Mouse (Mus musculus) midbrain, postnatal 0 days (tissue): Measurements from ENCODE around the gene Sds. TPM values are rescaled to one million over a fixed set of nuclear protein-coding genes. Genes with fewer than 3 reads are reported as not detected.
A peak's percentile ranks its signal among the peaks of the same experiment; 100 is the strongest.

Experiments used
- ATAC-seq: fragments of 200-750 bp; cut with Nextera tagmentation; 2 replicates; pipeline ENCODE4 v1.8.0; 2017; ENCODE audit warnings: moderate number of reproducible peaks, mild to moderate bottlenecking, moderate TSS enrichment, moderate library complexity; ENCODE audit not compliant: low FRiP score
- DNase-seq: peaks from one replicate; pipeline ENCODE4 v3.0.0-alpha.2; 2015; ENCODE audit warnings: low spot score
- H3K27ac ChIP-seq: fragments of 300-500 bp; sonication (generic); 2 replicates; pipeline ENCODE4 v1.5.1; 2014; ENCODE audit warnings: low read depth, mild to moderate bottlenecking, low read length, mixed read lengths
- H3K27me3 ChIP-seq: fragments of 300-500 bp; sonication (generic); 2 replicates; pipeline ENCODE4 v1.6.1; 2014; ENCODE audit warnings: low read length, control low read depth, mixed read lengths; ENCODE audit not compliant: insufficient read depth
- H3K36me3 ChIP-seq: fragments of 300-500 bp; sonication (generic); 2 replicates; pipeline ENCODE4 v1.6.1; 2014; ENCODE audit warnings: low read length, control low read depth, mixed read lengths; ENCODE audit not compliant: insufficient read depth
- H3K4me1 ChIP-seq: fragments of 300-500 bp; sonication (generic); 2 replicates; pipeline ENCODE4 v1.6.1; 2014; ENCODE audit warnings: mild to moderate bottlenecking, control low read depth, antibody characterized with exemption, low read length, mixed read lengths; ENCODE audit not compliant: insufficient read depth
- H3K4me2 ChIP-seq: fragments of 300-500 bp; sonication (generic); 2 replicates; pipeline ENCODE4 v1.6.1; 2014; ENCODE audit warnings: low read depth, mild to moderate bottlenecking, low read length, mixed read lengths; ENCODE audit not compliant: poor library complexity, severe bottlenecking
- H3K4me3 ChIP-seq: fragments of 300-500 bp; sonication (generic); 2 replicates; pipeline ENCODE4 v1.5.1; 2014; ENCODE audit warnings: low read depth, mild to moderate bottlenecking, low read length, moderate library complexity
- H3K9ac ChIP-seq: fragments of 300-500 bp; sonication (generic); replicated peaks from 2 replicates; pipeline ENCODE4 v1.6.1; 2014; ENCODE audit warnings: mild to moderate bottlenecking, low read length, moderate library complexity, mixed read lengths; ENCODE audit not compliant: poor library complexity, severe bottlenecking
- H3K9me3 ChIP-seq: fragments of 300-500 bp; sonication (generic); 2 replicates; pipeline ENCODE4 v1.6.1; 2016; ENCODE audit warnings: low read length, control low read depth
- CTCF ChIP-seq: IDR thresholded peaks from 2 replicates; pipeline ENCODE4 v1.5.1; 2016; ENCODE audit warnings: antibody characterized with exemption, mild to moderate bottlenecking
- WGBS: fragments of 180-500 bp; shearing (Covaris S2); extraction: QIAGEN DNeasy Blood & Tissue Kit; methylation state at CpG from one replicate; pipeline ENCODE4 v1.1.7; 2014; 5-methylcytosine and 5-hydroxymethylcytosine counted together
- polyA plus RNA-seq: library from polyadenylated mRNA; unstranded; fragments of >200 nt; fragmentation: Nextera tagmentation; extraction: Ambion mirVana; gene quantifications from 2 replicates; pipeline ENCODE4 v1.2.1, GENCODE M21; 2015
- total RNA-seq: library from RNA; depleted of rRNA; stranded (reverse); fragments of >200 nt; gene quantifications from 2 replicates; pipeline ENCODE4 v1.2.3, GENCODE M21; 2014

Sds gene
- total and polyA plus RNA-seq, 2 experiments from 2014 or later: 0.17 TPM; not detected in 1

DNA sequence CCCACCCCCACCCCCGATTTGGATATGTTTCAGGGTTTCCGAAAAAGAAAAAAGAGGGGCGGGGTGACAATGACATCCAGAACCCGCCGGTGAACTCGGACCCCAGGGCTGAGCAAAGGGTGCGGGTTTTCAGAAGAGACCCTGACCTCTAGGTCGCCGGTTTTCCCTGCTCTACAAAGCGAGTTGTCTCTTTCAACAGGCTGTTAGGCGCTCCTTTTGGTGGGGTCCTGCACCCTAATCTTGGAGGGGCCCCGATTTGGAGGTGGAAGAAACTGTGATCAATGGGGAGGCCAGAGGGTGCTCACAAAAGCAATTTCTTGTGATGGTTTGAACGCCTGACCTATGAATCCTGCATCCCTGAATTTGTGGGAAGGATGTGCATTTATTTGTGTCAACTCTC is 37.9 kb upstream of the Sds start:
- H3K4me3 ChIP-seq: peak overlapping the region; percentile 37
- peak overlapping the region; percentile 54 for H3K4me2 ChIP-seq
- H3K9ac ChIP-seq: peak overlapping the region; percentile 73
- 6% methylated on average over 13 of the region's 13 CpGs for WGBS
- no peaks in the 10 kb centered on the region; the same call in 1 of the 2 replicates for H3K4me1 ChIP-seq
- H3K36me3 ChIP-seq: no peaks in the 10 kb centered on the region
- peaks cover 28% of the 10 kb centered on the region for H3K27me3 ChIP-seq
- TF ChIP-seq CTCF: no peak
- H3K27ac ChIP-seq: peak overlapping the region; percentile 80
- DNase-seq: no peak
- no peak for ATAC-seq
- no peaks in the 10 kb centered on the region for H3K9me3 ChIP-seq

DNA sequence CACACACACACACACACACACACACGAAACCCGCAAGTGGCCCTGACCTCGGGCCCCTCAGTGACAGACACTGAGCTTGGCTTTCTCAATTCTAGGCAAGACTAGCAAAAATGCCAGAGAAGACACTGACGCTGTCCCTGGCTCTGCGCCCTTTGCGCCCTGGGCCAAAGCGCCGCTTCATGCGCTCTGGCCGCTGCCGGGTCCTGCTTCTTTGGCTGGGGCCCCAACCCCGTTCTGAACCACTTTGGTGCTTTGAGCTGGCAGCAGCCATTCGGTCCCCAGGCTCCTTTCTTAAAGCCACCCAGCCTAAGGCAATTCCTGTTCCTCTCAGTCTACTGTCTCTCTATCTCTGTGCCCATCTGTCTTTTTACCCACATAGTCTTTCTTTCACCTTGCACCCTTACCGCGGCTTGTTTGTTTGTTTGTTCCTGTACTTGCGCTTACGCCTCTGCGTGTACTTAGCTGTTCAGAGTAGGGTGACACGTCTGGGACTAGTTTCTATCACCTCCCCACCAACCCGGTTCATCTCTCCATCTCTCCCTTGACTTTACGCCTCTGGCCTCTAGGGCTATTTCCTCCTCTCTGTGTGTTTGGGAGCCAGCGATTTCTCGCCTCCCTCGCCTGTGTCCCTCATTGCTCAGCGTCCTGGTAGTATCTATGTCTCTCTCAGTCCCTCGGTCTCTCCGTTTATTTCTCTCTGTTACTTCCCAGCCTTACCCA is 37.2 kb upstream of the Sds start:
- WGBS: 6% methylated on average over 26 of the region's 27 CpGs
- Histone ChIP-seq H3K27me3 (peaks cover 21% of the 10 kb centered on the region), H3K4me2 (peak overlapping the region; percentile 54), H3K27ac (peak overlapping the region; percentile 80), H3K4me3 (peak overlapping the region; percentile 37), H3K4me1 (no peaks in the 10 kb centered on the region; the same call in 1 of the 2 replicates), H3K9me3 (no peaks in the 10 kb centered on the region), H3K9ac (peak overlapping the region; percentile 73), H3K36me3 (no peaks in the 10 kb centered on the region)
- no peak for ATAC-seq
- peak; percentile 65 for DNase-seq
- peak; percentile 6; the same call in 1 of the 2 replicates for TF ChIP-seq CTCF

DNA sequence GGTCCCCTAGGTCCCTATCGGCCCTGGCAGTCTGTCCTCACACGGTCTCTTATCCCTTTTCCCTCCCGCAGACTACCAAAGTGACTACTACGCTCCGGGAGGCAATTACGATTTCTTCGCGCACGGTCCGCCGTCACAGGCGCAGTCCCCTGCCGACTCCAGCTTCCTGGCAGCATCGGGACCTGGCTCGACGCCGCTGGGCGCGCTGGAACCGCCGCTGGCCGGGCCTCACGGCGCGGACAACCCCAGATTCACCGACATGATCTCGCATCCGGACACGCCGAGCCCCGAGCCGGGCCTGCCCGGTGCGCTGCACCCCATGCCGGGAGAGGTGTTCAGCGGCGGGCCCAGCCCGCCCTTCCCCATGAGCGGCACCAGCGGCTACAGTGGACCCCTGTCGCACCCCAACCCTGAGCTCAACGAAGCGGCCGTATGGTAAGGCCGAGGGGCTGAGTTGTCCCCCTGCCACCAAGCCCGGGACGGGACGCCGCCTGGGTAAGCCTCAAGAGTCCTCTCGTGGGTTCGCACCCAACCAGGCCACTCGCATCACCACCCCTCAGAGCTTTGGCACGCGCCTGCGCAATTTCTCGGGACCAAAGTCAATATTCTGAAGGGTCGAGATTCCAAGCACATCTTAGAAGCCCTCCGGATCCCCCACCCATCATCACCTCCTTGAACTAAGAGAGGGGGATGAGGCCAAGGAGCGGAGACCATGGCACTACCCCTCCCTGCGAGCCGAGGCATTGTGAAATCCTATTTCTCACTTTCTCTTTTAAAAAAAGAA is 36.2 kb upstream of the Sds start:
- peak overlapping the region; percentile 73 for H3K9ac ChIP-seq
- 5% methylated on average over 61 of the region's 61 CpGs for WGBS
- H3K9me3 ChIP-seq: no peaks in the 10 kb centered on the region
- peak overlapping the region; percentile 54 for H3K4me2 ChIP-seq
- no peak for ATAC-seq
- no peaks in the 10 kb centered on the region; the same call in 1 of the 2 replicates for H3K4me1 ChIP-seq
- H3K27me3 ChIP-seq: peaks cover 13% of the 10 kb centered on the region
- H3K27ac ChIP-seq: peak overlapping the region; percentile 80
- DNase-seq: no peak
- no peaks in the 10 kb centered on the region for H3K36me3 ChIP-seq
- TF ChIP-seq CTCF: no peak
- peak overlapping the region; percentile 37 for H3K4me3 ChIP-seq

DNA sequence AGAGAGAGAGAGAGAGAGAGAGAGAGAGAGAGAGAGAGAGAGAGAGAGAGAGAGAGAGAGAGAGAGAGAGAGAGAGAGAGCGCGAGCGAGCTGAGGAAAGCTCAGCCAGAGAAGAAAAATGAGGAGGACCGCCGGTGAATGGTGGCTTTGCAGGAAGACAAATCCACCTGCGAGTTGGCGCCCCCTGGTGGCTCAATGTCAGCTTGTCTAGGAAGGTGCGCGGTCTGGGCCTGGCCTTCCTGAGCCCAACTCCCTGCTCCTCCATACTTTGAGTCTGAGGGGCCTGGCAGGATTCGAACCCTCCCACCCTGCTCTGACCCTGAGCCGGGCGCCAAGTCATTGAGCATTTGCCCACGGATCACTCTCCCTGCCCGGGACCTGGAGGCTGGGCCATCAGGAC is 35.6 kb upstream of the Sds start:
- Histone ChIP-seq H3K27me3 (peaks cover 8% of the 10 kb centered on the region), H3K9ac (no peak overlapping the region), H3K4me2 (peak overlapping the region; percentile 54), H3K9me3 (no peaks in the 10 kb centered on the region), H3K36me3 (no peaks in the 10 kb centered on the region), H3K4me3 (no peak overlapping the region), H3K4me1 (no peaks in the 10 kb centered on the region; the same call in 1 of the 2 replicates), H3K27ac (peak overlapping the region; percentile 80; the same call in 1 of the 2 replicates)
- peak; percentile 88 for TF ChIP-seq CTCF
- ATAC-seq: peak; percentile 44; the same call in 1 of the 2 replicates
- DNase-seq: peak; percentile 94
- WGBS: 7% methylated on average over 14 of the region's 14 CpGs

DNA sequence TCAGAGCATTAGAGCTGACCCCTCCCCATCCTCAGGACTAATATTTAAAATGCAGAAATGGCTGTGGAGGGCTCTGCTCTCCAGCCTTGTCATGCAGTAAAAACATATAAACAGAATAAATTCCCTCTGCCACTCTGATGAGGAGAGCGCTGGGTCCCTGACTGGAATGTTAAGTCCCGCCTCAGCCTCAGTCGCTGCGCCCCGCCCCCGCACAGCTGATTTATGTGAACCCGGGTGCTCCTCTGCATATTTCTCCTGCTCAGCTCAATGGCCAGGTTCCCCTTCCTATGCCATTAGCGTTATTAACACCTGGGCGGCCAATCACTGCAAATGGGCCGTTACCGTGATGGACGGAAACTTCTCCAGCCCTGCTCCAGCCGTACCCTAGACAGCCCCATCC is 29.0 kb upstream of the Sds start:
- H3K4me1 ChIP-seq: no peaks in the 10 kb centered on the region
- 48% methylated on average over 13 of the region's 13 CpGs for WGBS
- no peaks in the 10 kb centered on the region for H3K36me3 ChIP-seq
- H3K4me2 ChIP-seq: no peak overlapping the region
- no peak for DNase-seq
- TF ChIP-seq CTCF: no peak
- no peak overlapping the region for H3K27ac ChIP-seq
- no peak for ATAC-seq
- H3K4me3 ChIP-seq: no peak overlapping the region
- H3K27me3 ChIP-seq: no peaks in the 10 kb centered on the region; the same call in 1 of the 2 replicates
- H3K9ac ChIP-seq: no peak overlapping the region
- no peaks in the 10 kb centered on the region for H3K9me3 ChIP-seq
